14 mouse cellular contexts compared by ENCODE assay signal in genomic region chr19:53799885-53800284, GRCm38 (mm10).
DNase-seq lines count a peak whose midpoint lies in the region; ATAC-seq and TF ChIP-seq lines count a peak whose summit lies in the region.
"Had no signal": no experiment of that assay in that cellular context is flagged by ENCODE, and none has a peak within 500 bp of the region (broad histone marks: within the 10 kb centered on the region; RNA-seq: fewer than 3 reads in every experiment).

No protein-coding gene starts in this region.

- H3K27me3 ChIP-seq in heart, postnatal 0 days (ENCODE audit: control insufficient read depth, insufficient read depth, low read length), result no peaks in the 10 kb centered on the region
- H3K27me3 ChIP-seq in liver, embryonic 15.5 days, result no peaks in the 10 kb centered on the region
- no peaks in the 10 kb centered on the region for H3K27me3 ChIP-seq in forebrain, embryonic 10.5 days (ENCODE audit: poor library complexity, severe bottlenecking)
- H3K27me3 ChIP-seq in midbrain, embryonic 16.5 days (ENCODE audit: control insufficient read depth, insufficient read depth, low read depth, low read length), result no peaks in the 10 kb centered on the region
- no peaks in the 10 kb centered on the region for H3K27me3 ChIP-seq in forebrain, embryonic 16.5 days (replicated peaks; ENCODE audit: control insufficient read depth, insufficient read depth, low read length)
- H3K27me3 ChIP-seq: hindbrain, embryonic 15.5 days had no signal

- peak; percentile 34 for DNase-seq in 416B (ENCODE audit: low read depth)
- peak; percentile 77 for DNase-seq in heart, postnatal 0 days (ENCODE audit: low spot score)
- no peak for DNase-seq in forebrain, embryonic 10.5 days (ENCODE audit: extremely low spot score, low spot score)
- DNase-seq in cerebellum, postnatal 14 days, result no peak
- DNase-seq: cerebellum, postnatal 10 days; gastrocnemius, postnatal 10 days; lung, postnatal 14 days had no signal

- TF ChIP-seq EP300 in heart, postnatal 0 days (IDR thresholded peaks at IDR 0.05; ENCODE audit: low read depth), result peak; percentile 73; the same call in 1 of the 2 replicates

- peaks cover 7% of the 10 kb centered on the region for H3K4me1 ChIP-seq in bone marrow, adult 2 months (ENCODE audit: control insufficient read depth, insufficient read depth, low read length)
- H3K4me1 ChIP-seq in heart, postnatal 0 days (ENCODE audit: control insufficient read depth, insufficient read depth), result peaks cover 36% of the 10 kb centered on the region
- H3K4me1 ChIP-seq in liver, embryonic 15.5 days (replicated peaks), result peaks cover 60% of the 10 kb centered on the region
- peaks cover 6% of the 10 kb centered on the region; the same call in 1 of the 2 replicates for H3K4me1 ChIP-seq in forebrain, embryonic 10.5 days
- no peaks in the 10 kb centered on the region for H3K4me1 ChIP-seq in midbrain, embryonic 16.5 days (ENCODE audit: control insufficient read depth, insufficient read depth, low read length)
- no peaks in the 10 kb centered on the region for H3K4me1 ChIP-seq in forebrain, embryonic 16.5 days (replicated peaks; ENCODE audit: control insufficient read depth, insufficient read depth, low read length)
- H3K4me1 ChIP-seq: hindbrain, embryonic 15.5 days had no signal

- WGBS in bone marrow, adult 2 months, result 12% methylated on average over 11 of the region's 11 CpGs
- 14% methylated on average over 11 of the region's 11 CpGs for WGBS in heart, postnatal 0 days
- 8% methylated on average over 11 of the region's 11 CpGs for WGBS in liver, embryonic 15.5 days (ENCODE audit: insufficient replicate concordance)
- 90% methylated on average over 11 of the region's 11 CpGs for WGBS in forebrain, embryonic 10.5 days
- 90% methylated on average over 11 of the region's 11 CpGs for WGBS in midbrain, embryonic 16.5 days
- 88% methylated on average over 11 of the region's 11 CpGs for WGBS in forebrain, embryonic 16.5 days

- H3K9me3 ChIP-seq in heart, postnatal 0 days (replicated peaks; ENCODE audit: control insufficient read depth, low read length), result no peaks in the 10 kb centered on the region
- H3K9me3 ChIP-seq in liver, embryonic 15.5 days (replicated peaks), result no peaks in the 10 kb centered on the region
- no peaks in the 10 kb centered on the region for H3K9me3 ChIP-seq in forebrain, embryonic 10.5 days
- no peaks in the 10 kb centered on the region for H3K9me3 ChIP-seq in midbrain, embryonic 16.5 days (replicated peaks; ENCODE audit: control insufficient read depth, low read length, poor library complexity, severe bottlenecking)
- H3K9me3 ChIP-seq in forebrain, embryonic 16.5 days (ENCODE audit: control insufficient read depth, low read length), result no peaks in the 10 kb centered on the region
- H3K9me3 ChIP-seq: hindbrain, embryonic 15.5 days had no signal

- peak; percentile 27; the same call in 1 of the 2 replicates for ATAC-seq in heart, postnatal 0 days (ENCODE audit: insufficient read depth, low read depth)
- ATAC-seq in liver, embryonic 15.5 days (ENCODE audit: insufficient read depth), result peak; percentile 84
- ATAC-seq in midbrain, embryonic 16.5 days, result no peak
- no peak for ATAC-seq in forebrain, embryonic 16.5 days

- no peak for TF ChIP-seq POLR2A in bone marrow, adult 2 months (IDR thresholded peaks at IDR 0.05; ENCODE audit: borderline replicate concordance, control insufficient read depth, low read depth, low read length)

- H3K4me3 ChIP-seq in bone marrow, adult 2 months (replicated peaks; ENCODE audit: control insufficient read depth, low read depth, low read length), result no peak overlapping the region
- no peak overlapping the region for H3K4me3 ChIP-seq in heart, postnatal 0 days (ENCODE audit: low read depth, low read length)
- H3K4me3 ChIP-seq in liver, embryonic 15.5 days (replicated peaks), result no peak overlapping the region
- H3K4me3 ChIP-seq in forebrain, embryonic 10.5 days, result no peak overlapping the region
- no peak overlapping the region for H3K4me3 ChIP-seq in midbrain, embryonic 16.5 days (ENCODE audit: low read depth, low read length)
- no peak overlapping the region for H3K4me3 ChIP-seq in forebrain, embryonic 16.5 days (replicated peaks; ENCODE audit: low read length)
- H3K4me3 ChIP-seq: erythroblast, embryonic 14.5 days; hindbrain, embryonic 15.5 days had no signal

- H3K4me2 ChIP-seq in heart, postnatal 0 days (ENCODE audit: low read depth, low read length), result no peak overlapping the region
- H3K4me2 ChIP-seq in liver, embryonic 15.5 days, result peak overlapping the region; percentile 35
- H3K4me2 ChIP-seq in midbrain, embryonic 16.5 days (ENCODE audit: low read length), result no peak overlapping the region
- no peak overlapping the region for H3K4me2 ChIP-seq in forebrain, embryonic 16.5 days (ENCODE audit: low read length)
- H3K4me2 ChIP-seq: hindbrain, embryonic 15.5 days had no signal

- no peak overlapping the region for H3K9ac ChIP-seq in heart, postnatal 0 days (replicated peaks; ENCODE audit: low read depth, low read length)
- H3K9ac ChIP-seq in liver, embryonic 15.5 days, result peak overlapping the region; percentile 13; the same call in 1 of the 2 replicates
- no peak overlapping the region for H3K9ac ChIP-seq in midbrain, embryonic 16.5 days (ENCODE audit: low read depth, low read length)
- H3K9ac ChIP-seq in forebrain, embryonic 16.5 days (replicated peaks; ENCODE audit: low read depth, low read length), result no peak overlapping the region
- H3K9ac ChIP-seq: hindbrain, embryonic 15.5 days had no signal

- no peak for TF ChIP-seq CTCF in bone marrow, adult 2 months (IDR thresholded peaks at IDR 0.05; ENCODE audit: control insufficient read depth, insufficient read depth, low read length)
- TF ChIP-seq CTCF in heart, postnatal 0 days (IDR thresholded peaks at IDR 0.05; ENCODE audit: low read depth), result no peak

- peak overlapping the region; percentile 19 for H3K27ac ChIP-seq in bone marrow, adult 2 months (ENCODE audit: control insufficient read depth, insufficient read depth, low read depth, low read length, poor library complexity)
- H3K27ac ChIP-seq in heart, postnatal 0 days (ENCODE audit: low read depth), result peak overlapping the region; percentile 90
- peak overlapping the region; percentile 12 for H3K27ac ChIP-seq in liver, embryonic 15.5 days (replicated peaks)
- no peak overlapping the region for H3K27ac ChIP-seq in forebrain, embryonic 10.5 days
- no peak overlapping the region for H3K27ac ChIP-seq in midbrain, embryonic 16.5 days (ENCODE audit: low read length)
- H3K27ac ChIP-seq in forebrain, embryonic 16.5 days (ENCODE audit: low read length), result no peak overlapping the region
- H3K27ac ChIP-seq: hindbrain, embryonic 15.5 days; kidney, postnatal 0 days had no signal

- H3K36me3 ChIP-seq in heart, postnatal 0 days (replicated peaks; ENCODE audit: control insufficient read depth, insufficient read depth, low read length), result no peaks in the 10 kb centered on the region
- H3K36me3 ChIP-seq in liver, embryonic 15.5 days (replicated peaks), result no peaks in the 10 kb centered on the region
- no peaks in the 10 kb centered on the region for H3K36me3 ChIP-seq in forebrain, embryonic 10.5 days (replicated peaks)
- no peaks in the 10 kb centered on the region for H3K36me3 ChIP-seq in midbrain, embryonic 16.5 days (ENCODE audit: control insufficient read depth, insufficient read depth, low read length)
- no peaks in the 10 kb centered on the region for H3K36me3 ChIP-seq in forebrain, embryonic 16.5 days (ENCODE audit: control insufficient read depth, insufficient read depth)
- H3K36me3 ChIP-seq: hindbrain, embryonic 15.5 days had no signal

Comparison
In these comparisons a context has a peak if more than half of its experiments do, and no peak if none do; other contexts are left out.
1. DNase-seq: peak in 416B (single experiment) and heart, postnatal 0 days (single experiment); none in forebrain, embryonic 10.5 days (single experiment) and cerebellum, postnatal 14 days (0 of 2).
2. H3K27ac ChIP-seq: peak in bone marrow, adult 2 months (single experiment), heart, postnatal 0 days (single experiment) and liver, embryonic 15.5 days (single experiment); none in forebrain, embryonic 10.5 days (single experiment), midbrain, embryonic 16.5 days (single experiment) and forebrain, embryonic 16.5 days (single experiment).
3. ATAC-seq: peak in heart, postnatal 0 days (single experiment) and liver, embryonic 15.5 days (single experiment); none in midbrain, embryonic 16.5 days (single experiment) and forebrain, embryonic 16.5 days (single experiment).